Mouse (Mus musculus) liver, embryonic 14.5 days (tissue): ENCODE results near the gene Zfp688. TPM values are rescaled to one million over a fixed set of nuclear protein-coding genes. Genes with fewer than 3 reads are reported as not detected.
"Not testable (repeated sequence)": the region's sequence is repeated elsewhere in the genome, so short reads cannot be mapped to it uniquely, and the experiment has no call there.

ENCODE experiments used
- ATAC-seq: fragments of 200-750 bp; cut with Nextera tagmentation; 2 replicates; pipeline ENCODE4 v1.8.0; 2017; ENCODE audit warnings: moderate number of reproducible peaks, mild to moderate bottlenecking, moderate library complexity; ENCODE audit not compliant: insufficient read depth
- DNase-seq, 3 experiments: peaks; one replicate each; pipeline ENCODE4 v3.0.0-alpha.2; 2012 to 2013; ENCODE audit warnings: low read depth in 3 of 3, low spot score in 3 of 3
- H3K27ac ChIP-seq: fragments of 300-500 bp; sonication (generic); 2 replicates; pipeline ENCODE4 v1.5.1; 2014; ENCODE audit warnings: moderate library complexity, mild to moderate bottlenecking, control low read depth, inconsistent platforms
- H3K27me3 ChIP-seq: fragments of 300-500 bp; sonication (generic); 2 replicates; pipeline ENCODE4 v1.6.1; 2014; ENCODE audit warnings: mild to moderate bottlenecking, low read length, moderate library complexity; ENCODE audit not compliant: control insufficient read depth, insufficient read depth
- H3K36me3 ChIP-seq: fragments of 300-500 bp; sonication (generic); replicated peaks from 2 replicates; pipeline ENCODE4 v1.6.1; 2014; ENCODE audit warnings: low read depth; ENCODE audit not compliant: control insufficient read depth, insufficient read depth
- H3K4me1 ChIP-seq, 2 experiments: fragments of 200-500 bp in 1 of 2; fragments of 300-500 bp in 1 of 2; sonication (generic) in 1 of 2; replicated peaks; 2 replicates each; pipeline ENCODE4 v1.6.1; 2012 to 2014; ENCODE audit warnings: antibody characterized with exemption in 1 of 2, inconsistent platforms in 1 of 2, low read length in 1 of 2; ENCODE audit not compliant: control insufficient read depth in 2 of 2, insufficient read depth in 2 of 2
- H3K4me2 ChIP-seq: fragments of 300-500 bp; sonication (generic); 2 replicates; pipeline ENCODE4 v1.6.1; 2014; ENCODE audit warnings: low read depth, mild to moderate bottlenecking, control low read depth, moderate library complexity
- H3K4me3 ChIP-seq, 2 experiments: fragments of 200-500 bp in 1 of 2; fragments of 300-500 bp in 1 of 2; sonication (generic) in 1 of 2; 2 replicates each; pipeline ENCODE4 v1.5.1; 2012 to 2014; ENCODE audit warnings: low read depth in 2 of 2, low read length in 2 of 2, mild to moderate bottlenecking in 2 of 2, control low read depth in 1 of 2, inconsistent platforms in 1 of 2, moderate library complexity in 1 of 2; ENCODE audit not compliant: insufficient read depth in 1 of 2
- H3K9ac ChIP-seq: fragments of 300-500 bp; sonication (generic); replicated peaks from 2 replicates; pipeline ENCODE4 v1.6.1; 2014; ENCODE audit warnings: mild to moderate bottlenecking, control low read depth, moderate library complexity
- H3K9me3 ChIP-seq: fragments of 300-500 bp; sonication (generic); 2 replicates; pipeline ENCODE4 v1.6.1; 2016; ENCODE audit warnings: low read length, mixed read lengths; ENCODE audit not compliant: control insufficient read depth
- CTCF ChIP-seq: IDR thresholded peaks from 2 replicates; pipeline ENCODE4 v1.5.1; 2016; ENCODE audit warnings: antibody characterized with exemption, low read depth, control low read depth
- EP300 ChIP-seq: IDR thresholded peaks from 2 replicates; pipeline ENCODE4 v1.6.1; 2016; ENCODE audit warnings: antibody characterized with exemption, low read depth
- WGBS: fragments of 180-500 bp; shearing (Covaris S2); extraction: QIAGEN DNeasy Blood & Tissue Kit; methylation state at CpG from one replicate; pipeline ENCODE4 v1.1.7; 2014; ENCODE audit not compliant: insufficient replicate concordance; 5-methylcytosine and 5-hydroxymethylcytosine counted together
- polyA plus RNA-seq, 2 experiments: library from polyadenylated mRNA; depleted of rRNA in 1 of 2; stranded (reverse) in 1 of 2; unstranded in 1 of 2; fragments of >200 nt; fragmentation: Nextera tagmentation in 1 of 2; extraction: Ambion mirVana in 1 of 2; gene quantifications; 2 replicates each; pipeline versions ENCODE4 v1.2.1 to v1.2.3; 2012 to 2014

Gene Zfp688
- polyA plus RNA-seq, 2 experiments: 6.5 to 8.8 TPM

GRCm38 (mm10) chr7:127375271-127376245, 46.3 kb downstream of the Zfp688 start, which contains the start of gene Zfp747:
Zfp747 (minus strand) TSS chr7:127376050.
- Histone ChIP-seq H3K4me3 (peak within 1 kb of the TSS; percentile 76 to 77), H3K4me1 (peaks cover 6 to 15% of the 10 kb centered on the region in 2 experiments), H3K9ac (peak within 1 kb of the TSS; percentile 82), H3K4me2 (peak within 1 kb of the TSS; percentile 76)
- DNase-seq (peak; percentile 95 to 97 (median 96)), ATAC-seq (peak; percentile 96)
- TF ChIP-seq CTCF: peak; percentile 86
- not testable (repeated sequence) for H3K27ac ChIP-seq, H3K36me3 ChIP-seq, H3K9me3 ChIP-seq, H3K27me3 ChIP-seq
- WGBS: 1% methylated on average over 48 of the region's 49 CpGs

- 68% methylated on average over 3 of the region's 3 CpGs for WGBS
- not testable (repeated sequence) for H3K27me3 ChIP-seq, H3K9me3 ChIP-seq, ATAC-seq, DNase-seq, H3K36me3 ChIP-seq, H3K4me3 ChIP-seq, H3K9ac ChIP-seq, H3K4me1 ChIP-seq, H3K27ac ChIP-seq, H3K4me2 ChIP-seq
- TF ChIP-seq CTCF: peak; percentile 55
These were observed 50.0 kb downstream of the Zfp688 start for GRCm38 (mm10) chr7:127371870-127372269.

GRCm38 (mm10) chr7:127371213-127371612, 50.7 kb downstream of the Zfp688 start:
- no peak overlapping the region for H3K9ac ChIP-seq
- H3K27ac ChIP-seq: no peak overlapping the region
- no peak for ATAC-seq
- DNase-seq: no peak
- H3K36me3 ChIP-seq: no peaks in the 10 kb centered on the region
- TF ChIP-seq EP300: no peak
- TF ChIP-seq CTCF: no peak
- WGBS: 17% methylated on average over 2 of the region's 2 CpGs
- H3K4me2 ChIP-seq: no peak overlapping the region
- peaks cover 0 to 4% of the 10 kb centered on the region in 2 experiments; a peak in 2 of 4 replicates for H3K4me1 ChIP-seq
- H3K9me3 ChIP-seq: no peaks in the 10 kb centered on the region
- no peaks in the 10 kb centered on the region for H3K27me3 ChIP-seq
- no peak overlapping the region for H3K4me3 ChIP-seq

Other genes starting within 250 kb of the Zfp688 start
- gene Cd2bp2, start 226.0 kb downstream of the Zfp688 start, polyA plus RNA-seq (2012; rRNA removed): 17.6 and 27.6 TPM in 2 replicates
- gene Cd2bp2, start 226.0 kb downstream of the Zfp688 start, polyA plus RNA-seq (2014; fragmentation: Nextera tagmentation; extraction: Ambion mirVana): 17.4 and 18.4 TPM in 2 replicates
- gene Tbc1d10b, start 213.6 kb downstream of the Zfp688 start, polyA plus RNA-seq (2012; rRNA removed): 12.8 and 15.5 TPM in 2 replicates
- gene Tbc1d10b, start 213.6 kb downstream of the Zfp688 start, polyA plus RNA-seq (2014; fragmentation: Nextera tagmentation; extraction: Ambion mirVana): 10.9 and 13.2 TPM in 2 replicates
- gene Mylpf, start 213.2 kb downstream of the Zfp688 start, polyA plus RNA-seq (2012; rRNA removed): 10.6 and 15.6 TPM in 2 replicates
- 31.0 and 31.1 TPM in 2 replicates for gene Mylpf, start 213.2 kb downstream of the Zfp688 start, polyA plus RNA-seq (2014; fragmentation: Nextera tagmentation; extraction: Ambion mirVana)
- 3.3 and 3.4 TPM in 2 replicates for gene Zfp553, start 189.0 kb downstream of the Zfp688 start, polyA plus RNA-seq (2012; rRNA removed)
- 2.4 and 2.8 TPM in 2 replicates for gene Zfp553, start 189.0 kb downstream of the Zfp688 start, polyA plus RNA-seq (2014; fragmentation: Nextera tagmentation; extraction: Ambion mirVana)
- 10.3 and 16.1 TPM in 2 replicates for gene Sept1, start 188.9 kb downstream of the Zfp688 start, polyA plus RNA-seq (2012; rRNA removed)
- gene Sept1, start 188.9 kb downstream of the Zfp688 start, polyA plus RNA-seq (2014; fragmentation: Nextera tagmentation; extraction: Ambion mirVana): 7.0 TPM in 2 replicates
- 19.6 and 21.6 TPM in 2 replicates for gene Zfp771, start 177.8 kb downstream of the Zfp688 start, polyA plus RNA-seq (2012; rRNA removed)
- gene Zfp771, start 177.8 kb downstream of the Zfp688 start, polyA plus RNA-seq (2014; fragmentation: Nextera tagmentation; extraction: Ambion mirVana): 11.0 TPM in 2 replicates
- 62.2 and 82.9 TPM in 2 replicates for gene Dctpp1, start 161.4 kb downstream of the Zfp688 start, polyA plus RNA-seq (2012; rRNA removed)
- gene Dctpp1, start 161.4 kb downstream of the Zfp688 start, polyA plus RNA-seq (2014; fragmentation: Nextera tagmentation; extraction: Ambion mirVana): 104 and 117 TPM in 2 replicates
- gene Sephs2, start 148.0 kb downstream of the Zfp688 start, polyA plus RNA-seq (2012; rRNA removed): 35.0 and 44.9 TPM in 2 replicates
- 143 and 155 TPM in 2 replicates for gene Sephs2, start 148.0 kb downstream of the Zfp688 start, polyA plus RNA-seq (2014; fragmentation: Nextera tagmentation; extraction: Ambion mirVana)
- gene Itgal, start 125.8 kb downstream of the Zfp688 start, polyA plus RNA-seq (2012; rRNA removed): 6.4 and 6.7 TPM in 2 replicates
- 4.0 and 4.8 TPM in 2 replicates for gene Itgal, start 125.8 kb downstream of the Zfp688 start, polyA plus RNA-seq (2014; fragmentation: Nextera tagmentation; extraction: Ambion mirVana)
- gene Zfp768, start 76.5 kb downstream of the Zfp688 start, polyA plus RNA-seq (2012; rRNA removed): 4.4 and 5.0 TPM in 2 replicates
- 0.52 and 0.75 TPM in 2 replicates for gene Zfp768, start 76.5 kb downstream of the Zfp688 start, polyA plus RNA-seq (2014; fragmentation: Nextera tagmentation; extraction: Ambion mirVana)
- 1.2 and 1.9 TPM in 2 replicates for gene Zfp747, start 46.0 kb downstream of the Zfp688 start, polyA plus RNA-seq (2012; rRNA removed)
- 1.2 and 1.8 TPM in 2 replicates for gene Zfp747, start 46.0 kb downstream of the Zfp688 start, polyA plus RNA-seq (2014; fragmentation: Nextera tagmentation; extraction: Ambion mirVana)
- 0.69 and 0.71 TPM in 2 replicates for gene 9130019O22Rik, start 34.9 kb downstream of the Zfp688 start, polyA plus RNA-seq (2012; rRNA removed)
- gene 9130019O22Rik, start 34.9 kb downstream of the Zfp688 start, polyA plus RNA-seq (2014; fragmentation: Nextera tagmentation; extraction: Ambion mirVana): 1.0 and 1.2 TPM in 2 replicates
- 1.2 and 1.3 TPM in 2 replicates for gene E430018J23Rik, start 28.4 kb downstream of the Zfp688 start, polyA plus RNA-seq (2012; rRNA removed)
- gene E430018J23Rik, start 28.4 kb downstream of the Zfp688 start, polyA plus RNA-seq (2014; fragmentation: Nextera tagmentation; extraction: Ambion mirVana): 1.0 and 1.3 TPM in 2 replicates
- gene Zfp764, start 15.2 kb downstream of the Zfp688 start, polyA plus RNA-seq (2012; rRNA removed): 0.94 and 1.3 TPM in 2 replicates
- gene Zfp764, start 15.2 kb downstream of the Zfp688 start, polyA plus RNA-seq (2014; fragmentation: Nextera tagmentation; extraction: Ambion mirVana): 1.1 and 1.5 TPM in 2 replicates
- 1.8 and 2.1 TPM in 2 replicates for gene Zfp689, start 27.1 kb upstream of the Zfp688 start, polyA plus RNA-seq (2012; rRNA removed)
- gene Zfp689, start 27.1 kb upstream of the Zfp688 start, polyA plus RNA-seq (2014; fragmentation: Nextera tagmentation; extraction: Ambion mirVana): 1.3 and 1.4 TPM in 2 replicates
- gene Prr14, start 37.5 kb upstream of the Zfp688 start, polyA plus RNA-seq (2012; rRNA removed): 21.2 and 22.9 TPM in 2 replicates
- 20.3 and 23.2 TPM in 2 replicates for gene Prr14, start 37.5 kb upstream of the Zfp688 start, polyA plus RNA-seq (2014; fragmentation: Nextera tagmentation; extraction: Ambion mirVana)
- gene Fbrs, start 57.1 kb upstream of the Zfp688 start, polyA plus RNA-seq (2012; rRNA removed): 7.3 and 9.8 TPM in 2 replicates
- 4.2 and 4.7 TPM in 2 replicates for gene Fbrs, start 57.1 kb upstream of the Zfp688 start, polyA plus RNA-seq (2014; fragmentation: Nextera tagmentation; extraction: Ambion mirVana)
- 3.7 TPM in 2 replicates for gene Srcap, start 89.9 kb upstream of the Zfp688 start, polyA plus RNA-seq (2012; rRNA removed)
- 10.3 and 14.7 TPM in 2 replicates for gene Srcap, start 89.9 kb upstream of the Zfp688 start, polyA plus RNA-seq (2014; fragmentation: Nextera tagmentation; extraction: Ambion mirVana)
- 5.2 and 6.0 TPM in 2 replicates for gene Gm42715, start 97.5 kb upstream of the Zfp688 start, polyA plus RNA-seq (2012; rRNA removed)
- gene Gm42715, start 97.5 kb upstream of the Zfp688 start, polyA plus RNA-seq (2014; fragmentation: Nextera tagmentation; extraction: Ambion mirVana): 4.7 and 5.2 TPM in 2 replicates
- gene Tmem265, start 139.3 kb upstream of the Zfp688 start, polyA plus RNA-seq (2012; rRNA removed): 0.77 and 1.0 TPM in 2 replicates
- gene Tmem265, start 139.3 kb upstream of the Zfp688 start, polyA plus RNA-seq (2014; fragmentation: Nextera tagmentation; extraction: Ambion mirVana): 1.4 and 1.7 TPM in 2 replicates
- 24.9 and 27.3 TPM in 2 replicates for gene Phkg2, start 151.3 kb upstream of the Zfp688 start, polyA plus RNA-seq (2012; rRNA removed)
- gene Phkg2, start 151.3 kb upstream of the Zfp688 start, polyA plus RNA-seq (2014; fragmentation: Nextera tagmentation; extraction: Ambion mirVana): 18.5 and 21.7 TPM in 2 replicates
- 4.4 and 5.4 TPM in 2 replicates for gene Ccdc189, start 166.5 kb upstream of the Zfp688 start, polyA plus RNA-seq (2012; rRNA removed)
- 6.8 and 7.5 TPM in 2 replicates for gene Ccdc189, start 166.5 kb upstream of the Zfp688 start, polyA plus RNA-seq (2014; fragmentation: Nextera tagmentation; extraction: Ambion mirVana)
- 10.3 and 14.0 TPM in 2 replicates for gene Rnf40, start 166.7 kb upstream of the Zfp688 start, polyA plus RNA-seq (2012; rRNA removed)
- gene Rnf40, start 166.7 kb upstream of the Zfp688 start, polyA plus RNA-seq (2014; fragmentation: Nextera tagmentation; extraction: Ambion mirVana): 13.7 and 16.1 TPM in 2 replicates
- gene Zfp629, start 193.7 kb upstream of the Zfp688 start, polyA plus RNA-seq (2012; rRNA removed): 1.6 and 1.9 TPM in 2 replicates
- gene Zfp629, start 193.7 kb upstream of the Zfp688 start, polyA plus RNA-seq (2014; fragmentation: Nextera tagmentation; extraction: Ambion mirVana): 1.4 and 2.2 TPM in 2 replicates